Mouse (Mus musculus) midbrain, embryonic 16.5 days (tissue): ENCODE results near the gene Gramd1b. TPM values are rescaled to one million over a fixed set of nuclear protein-coding genes. Genes with fewer than 3 reads are reported as not detected.

Experiments
- ATAC-seq: fragments of 200-750 bp; cut with Nextera tagmentation; 2 replicates; pipeline ENCODE4 v1.8.0; 2017; ENCODE audit warnings: moderate TSS enrichment
- H3K27ac ChIP-seq: fragments of 300-500 bp; sonication (generic); 2 replicates; pipeline ENCODE4 v1.5.1; 2014; ENCODE audit warnings: mild to moderate bottlenecking, low read length, mixed read lengths
- H3K27me3 ChIP-seq: fragments of 300-500 bp; sonication (generic); 2 replicates; pipeline ENCODE4 v1.6.1; 2014; ENCODE audit warnings: low read depth, low read length, mixed read lengths; ENCODE audit not compliant: control insufficient read depth, insufficient read depth
- H3K36me3 ChIP-seq: fragments of 300-500 bp; sonication (generic); 2 replicates; pipeline ENCODE4 v1.6.1; 2014; ENCODE audit warnings: mild to moderate bottlenecking, low read length, moderate library complexity, mixed read lengths; ENCODE audit not compliant: control insufficient read depth, insufficient read depth
- H3K4me1 ChIP-seq: fragments of 300-500 bp; sonication (generic); 2 replicates; pipeline ENCODE4 v1.6.1; 2014; ENCODE audit warnings: mild to moderate bottlenecking, low read length, mixed read lengths; ENCODE audit not compliant: control insufficient read depth, insufficient read depth
- H3K4me2 ChIP-seq: fragments of 300-500 bp; sonication (generic); 2 replicates; pipeline ENCODE4 v1.6.1; 2014; ENCODE audit warnings: mild to moderate bottlenecking, low read length, mixed read lengths
- H3K4me3 ChIP-seq: fragments of 300-500 bp; sonication (generic); 2 replicates; pipeline ENCODE4 v1.5.1; 2014; ENCODE audit warnings: low read depth, mild to moderate bottlenecking, low read length, moderate library complexity, mixed read lengths
- H3K9ac ChIP-seq: fragments of 300-500 bp; sonication (generic); 2 replicates; pipeline ENCODE4 v1.6.1; 2014; ENCODE audit warnings: low read depth, low read length, mixed read lengths
- H3K9me3 ChIP-seq: fragments of 300-500 bp; sonication (generic); replicated peaks from 2 replicates; pipeline ENCODE4 v1.6.1; 2014; ENCODE audit warnings: mild to moderate bottlenecking, low read length, mixed read lengths; ENCODE audit not compliant: control insufficient read depth, poor library complexity, severe bottlenecking
- WGBS: fragments of 180-500 bp; shearing (Covaris S2); extraction: QIAGEN DNeasy Blood & Tissue Kit; methylation state at CpG from one replicate; pipeline ENCODE4 v1.1.7; 2014; 5-methylcytosine and 5-hydroxymethylcytosine counted together
- polyA plus RNA-seq: library from polyadenylated mRNA; unstranded; fragments of >200 nt; fragmentation: Nextera tagmentation; extraction: Ambion mirVana; gene quantifications from 2 replicates; pipeline ENCODE4 v1.2.1, GENCODE M21; 2015

Gene Gramd1b
- polyA plus RNA-seq, 1 experiment from 2014 or later, result 20.3 TPM

- H3K4me1 ChIP-seq, result peaks cover 4% of the 10 kb centered on the region; the same call in 1 of the 2 replicates
- no peaks in the 10 kb centered on the region for H3K36me3 ChIP-seq
- no peaks in the 10 kb centered on the region for H3K9me3 ChIP-seq
- no peak overlapping the region for H3K27ac ChIP-seq
- no peaks in the 10 kb centered on the region for H3K27me3 ChIP-seq
- no peak overlapping the region for H3K4me2 ChIP-seq
- WGBS, result 17% methylated on average over 7 of the region's 7 CpGs
- no peak for ATAC-seq
- H3K4me3 ChIP-seq, result no peak overlapping the region
- no peak overlapping the region for H3K9ac ChIP-seq
Observed at GRCm38 (mm10) chr9:40350640-40351039, 180.5 kb downstream of the Gramd1b start.

DNA sequence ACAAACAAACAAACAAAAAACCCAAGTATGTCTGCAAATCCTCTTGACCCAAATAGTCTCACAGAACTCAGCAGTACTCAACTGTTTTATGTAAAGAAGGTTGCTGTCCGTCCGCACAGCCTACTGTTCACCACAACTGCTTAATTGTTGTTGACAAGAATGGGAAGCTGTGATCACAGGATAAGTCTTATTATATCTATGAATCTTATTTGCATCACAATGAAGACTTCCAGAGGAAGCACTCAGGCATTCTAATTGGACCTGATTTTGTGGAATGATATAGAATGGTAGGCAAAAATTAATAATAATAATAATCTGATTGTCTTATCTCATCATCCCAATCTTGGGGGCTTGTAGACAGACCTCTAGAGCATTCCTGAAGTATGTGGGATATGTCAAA is 181.1 kb downstream of the Gramd1b start:
- Histone ChIP-seq H3K4me1 (peaks cover 7% of the 10 kb centered on the region; the same call in 1 of the 2 replicates), H3K27me3 (no peaks in the 10 kb centered on the region), H3K4me3 (no peak overlapping the region), H3K36me3 (no peaks in the 10 kb centered on the region), H3K9ac (no peak overlapping the region), H3K27ac (no peak overlapping the region), H3K4me2 (no peak overlapping the region), H3K9me3 (no peaks in the 10 kb centered on the region)
- 21% methylated on average over 2 of the region's 2 CpGs for WGBS
- ATAC-seq, result no peak

- 71% methylated on average over 4 of the region's 4 CpGs for WGBS
- ATAC-seq, result no peak
- H3K27ac ChIP-seq, result no peak overlapping the region
- no peaks in the 10 kb centered on the region for H3K36me3 ChIP-seq
- no peaks in the 10 kb centered on the region for H3K9me3 ChIP-seq
- no peak overlapping the region for H3K4me3 ChIP-seq
- no peak overlapping the region for H3K9ac ChIP-seq
- peaks cover 11% of the 10 kb centered on the region for H3K4me1 ChIP-seq
- H3K4me2 ChIP-seq, result no peak overlapping the region
- H3K27me3 ChIP-seq, result no peaks in the 10 kb centered on the region
Observed at GRCm38 (mm10) chr9:40349554-40349953, 181.6 kb downstream of the Gramd1b start.

- Histone ChIP-seq H3K9me3 (no peaks in the 10 kb centered on the region), H3K27ac (no peak overlapping the region), H3K27me3 (no peaks in the 10 kb centered on the region), H3K4me3 (no peak overlapping the region), H3K4me1 (peaks cover 18% of the 10 kb centered on the region), H3K9ac (no peak overlapping the region), H3K36me3 (no peaks in the 10 kb centered on the region), H3K4me2 (no peak overlapping the region)
- 96% methylated on average over 8 of the region's 8 CpGs for WGBS
- ATAC-seq, result no peak
Observed at GRCm38 (mm10) chr9:40348714-40349233, 182.4 kb downstream of the Gramd1b start.

GRCm38 (mm10) chr9:40346232-40346984 is 184.8 kb downstream of the Gramd1b start:
- peak; percentile 92 for ATAC-seq
- WGBS, result 7% methylated on average over 16 of the region's 16 CpGs
- H3K4me1 ChIP-seq, result peaks cover 31% of the 10 kb centered on the region

DNA sequence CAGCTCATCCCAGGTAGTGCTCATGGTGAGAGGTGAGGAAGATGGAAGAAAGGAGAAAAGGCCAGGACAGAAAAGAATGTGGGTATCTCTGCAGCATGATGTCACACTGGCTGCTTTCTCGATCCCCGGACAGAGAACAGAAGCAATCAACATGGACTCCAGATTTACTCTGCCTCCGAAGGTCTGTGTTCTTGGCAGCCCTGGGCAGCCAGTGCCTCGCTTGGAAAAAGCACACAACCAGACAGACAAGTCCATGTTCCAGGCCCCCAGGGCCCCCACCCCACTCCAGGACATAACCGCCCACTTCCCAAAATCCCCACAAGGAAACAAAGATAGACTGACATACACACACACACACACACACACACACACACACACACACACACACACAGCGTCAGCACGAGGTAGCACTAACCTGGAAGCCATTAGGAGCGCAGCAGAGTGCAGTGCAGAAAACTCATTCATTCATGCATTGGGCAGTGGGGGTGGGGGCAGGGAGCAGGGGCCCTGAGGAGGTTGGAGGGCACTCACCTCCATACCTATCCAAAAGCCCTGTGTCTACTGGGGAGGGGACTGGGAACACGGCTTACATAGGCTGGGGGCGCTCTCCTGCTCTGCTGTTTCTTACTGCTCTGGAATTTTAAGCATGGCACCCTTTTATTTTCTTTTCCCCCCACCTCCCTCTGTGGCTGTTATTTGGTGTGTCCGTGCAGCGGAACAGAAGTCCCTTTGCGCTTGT is 185.5 kb downstream of the Gramd1b start:
- WGBS, result 22% methylated on average over 13 of the region's 13 CpGs
- H3K4me1 ChIP-seq, result peaks cover 35% of the 10 kb centered on the region
- peak overlapping the region; percentile 49 for H3K4me3 ChIP-seq
- peak; percentile 76 for ATAC-seq
- H3K27me3 ChIP-seq, result no peaks in the 10 kb centered on the region
- peak overlapping the region; percentile 94 for H3K27ac ChIP-seq
- peak overlapping the region; percentile 71 for H3K9ac ChIP-seq
- H3K4me2 ChIP-seq, result peak overlapping the region; percentile 80
- H3K9me3 ChIP-seq, result no peaks in the 10 kb centered on the region
- no peaks in the 10 kb centered on the region for H3K36me3 ChIP-seq

More at GRCm38 (mm10) chr9:40346232-40346984, 184.8 kb downstream of the Gramd1b start:
- Histone ChIP-seq H3K36me3 (no peaks in the 10 kb centered on the region), H3K9ac (peak overlapping the region; percentile 71), H3K4me2 (peak overlapping the region; percentile 80), H3K27ac (peak overlapping the region; percentile 94), H3K9me3 (no peaks in the 10 kb centered on the region), H3K27me3 (no peaks in the 10 kb centered on the region), H3K4me3 (peak overlapping the region; percentile 49)

GRCm38 (mm10) chr9:40344801-40345492 is 186.2 kb downstream of the Gramd1b start:
- Histone ChIP-seq H3K9me3 (no peaks in the 10 kb centered on the region), H3K4me2 (peak overlapping the region; percentile 80), H3K36me3 (no peaks in the 10 kb centered on the region), H3K4me3 (peak overlapping the region; percentile 49), H3K27ac (peak overlapping the region; percentile 94), H3K9ac (peak overlapping the region; percentile 71), H3K4me1 (peaks cover 35% of the 10 kb centered on the region), H3K27me3 (no peaks in the 10 kb centered on the region)
- 59% methylated on average over 10 of the region's 10 CpGs for WGBS
- peak; percentile 29 for ATAC-seq

DNA sequence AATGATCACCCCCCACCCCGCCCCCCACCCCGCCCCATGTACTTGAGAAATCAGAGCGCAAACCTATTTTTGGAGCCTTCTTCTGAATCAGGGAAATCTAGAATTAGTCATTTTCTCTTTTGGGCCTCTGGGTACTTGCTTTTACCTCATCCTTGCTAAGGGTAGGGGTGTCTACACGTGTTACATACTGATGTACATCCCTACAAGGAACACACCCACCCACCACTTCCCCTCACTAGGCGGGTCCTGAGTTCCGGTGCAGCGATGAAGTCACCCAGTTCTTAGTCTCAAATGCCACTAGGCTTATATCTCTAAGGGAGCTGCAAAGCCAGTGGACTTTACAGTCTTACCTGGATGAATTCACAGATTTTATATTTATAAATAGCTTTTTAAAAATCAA is 187.4 kb downstream of the Gramd1b start:
- Histone ChIP-seq H3K4me1 (peaks cover 39% of the 10 kb centered on the region), H3K4me3 (no peak overlapping the region), H3K9ac (no peak overlapping the region), H3K9me3 (no peaks in the 10 kb centered on the region), H3K4me2 (no peak overlapping the region; the same call in 1 of the 2 replicates), H3K27me3 (no peaks in the 10 kb centered on the region), H3K36me3 (no peaks in the 10 kb centered on the region), H3K27ac (no peak overlapping the region)
- ATAC-seq, result no peak
- WGBS, result 95% methylated on average over 7 of the region's 7 CpGs
